Mouse (Mus musculus) myocyte (in vitro differentiated cells): Measurements from ENCODE around the gene Arid3c.

Experiments used
- E2F4 ChIP-seq: IDR thresholded peaks from one replicate; pipeline ENCODE4 v1.6.1; 2011; ENCODE audit warnings: mild to moderate bottlenecking, control low read depth, moderate library complexity; ENCODE audit not compliant: insufficient read depth
- MAX ChIP-seq: IDR thresholded peaks from one replicate; pipeline ENCODE4 v1.6.1; 2011; ENCODE audit warnings: low read depth, mild to moderate bottlenecking, control low read depth
- MYOD1 ChIP-seq, 3 experiments: IDR thresholded peaks; one replicate each; pipeline ENCODE4 v1.6.1; 2011; ENCODE audit warnings: control low read depth in 2 of 3, low read depth in 2 of 3, mild to moderate bottlenecking in 2 of 3, moderate library complexity in 1 of 3; ENCODE audit not compliant: insufficient read length in 2 of 3, control insufficient read depth in 1 of 3
- MYOG ChIP-seq, 3 experiments: IDR thresholded peaks; one replicate each; pipeline ENCODE4 v1.6.1; 2011; ENCODE audit warnings: control low read depth in 2 of 3, low read depth in 2 of 3, mild to moderate bottlenecking in 2 of 3; ENCODE audit not compliant: insufficient read length in 2 of 3, control insufficient read depth in 1 of 3, insufficient read depth in 1 of 3
- POLR2A ChIP-seq: IDR thresholded peaks from one replicate; pipeline ENCODE4 v1.6.1; 2011; ENCODE audit warnings: low read depth, mild to moderate bottlenecking, control low read depth, moderate library complexity; ENCODE audit not compliant: insufficient read length
- TCF12 ChIP-seq: IDR thresholded peaks from one replicate; pipeline ENCODE4 v1.6.1; 2011; ENCODE audit warnings: mild to moderate bottlenecking, control low read depth; ENCODE audit not compliant: poor library complexity, insufficient read depth, severe bottlenecking
- TCF3 ChIP-seq: IDR thresholded peaks from one replicate; pipeline ENCODE4 v1.6.1; 2011; ENCODE audit warnings: low read depth, control low read depth; ENCODE audit not compliant: insufficient read length
- USF1 ChIP-seq: IDR thresholded peaks from one replicate; pipeline ENCODE4 v1.6.1; 2011; ENCODE audit warnings: low read depth, mild to moderate bottlenecking, control low read depth, moderate library complexity

- TF ChIP-seq E2F4 (no peak), MYOG (IDR thresholded peaks at IDR 0.05; ENCODE audit: control insufficient read depth in 1 of 3, insufficient read depth in 1 of 3, insufficient read length in 2 of 3, low read depth in 2 of 3) (no peak), POLR2A (no peak), MAX (no peak), USF1 (no peak), TCF3 (no peak), TCF12 (no peak), MYOD1 (IDR thresholded peaks at IDR 0.05; ENCODE audit: control insufficient read depth in 1 of 3, insufficient read length in 2 of 3, low read depth in 2 of 3) (no peak)
Observed at GRCm38 (mm10) chr4:41761680-41762079, 30.7 kb upstream of the Arid3c start.
